Mouse (Mus musculus) left cerebral cortex, postnatal 14 days (tissue): ENCODE results near the gene Gpr68. TPM values are rescaled to one million over a fixed set of nuclear protein-coding genes. Genes with fewer than 3 reads are reported as not detected.

Experiments
- DNase-seq, 2 experiments: peaks; one replicate each; pipeline ENCODE4 v3.0.0; 2021 to 2022; ENCODE audit warnings: low spot score in 2 of 2, mixed read lengths in 1 of 2
- intact Hi-C: fragments of 180-260 bp; cut with DNase I; formaldehyde crosslinking; loops from one replicate; pipeline ENCODE4 v1.15.1; 2025
- total RNA-seq, 2 experiments: library from RNA; stranded (reverse); gene quantifications; 2 replicates each; pipeline ENCODE4 v1.2.3; 2021

The Gpr68 gene
- total RNA-seq, 2 experiments from 2014 or later: 6.1 to 8.3 TPM

GRCm38 (mm10) chr12:100925644-100926619 is 17.9 kb upstream of the Gpr68 start:
- intact Hi-C loops: loop anchor here (1.0 to 10.0 kb wide), 3 partner anchors 77 to 761 kb away; no protein-coding TSS in a partner anchor
- peak; percentile 86 to 89 for DNase-seq

GRCm38 (mm10) chr12:100924646-100925339 is 16.8 kb upstream of the Gpr68 start:
- DNase-seq: no peak
- intact Hi-C loops: loop anchor here (1.0 to 10.0 kb wide), 3 partner anchors 71 to 760 kb away; no protein-coding TSS in a partner anchor

GRCm38 (mm10) chr12:100910731-100911130 is 2.7 kb upstream of the Gpr68 start:
- intact Hi-C loops: no loop called here
- peak in 1 of 2 experiments; percentile 67 for DNase-seq

GRCm38 (mm10) chr12:100909765-100910164 is 1.8 kb upstream of the Gpr68 start:
- DNase-seq: no peak
- intact Hi-C loops: no loop called here

- intact Hi-C loops: no loop called here
These were observed 468 bp upstream of the Gpr68 start for GRCm38 (mm10) chr12:100908298-100909034.

GRCm38 (mm10) chr12:100906861-100907260 is 1.1 kb downstream of the Gpr68 start:
- intact Hi-C loops: no loop called here

More at GRCm38 (mm10) chr12:100908298-100909034, 468 bp upstream of the Gpr68 start:
- DNase-seq: no peak

GRCm38 (mm10) chr12:100903761-100904160 is 4.2 kb downstream of the Gpr68 start:
- DNase-seq: no peak
- intact Hi-C loops: no loop called here

More at GRCm38 (mm10) chr12:100906861-100907260, 1.1 kb downstream of the Gpr68 start:
- no peak for DNase-seq

- no peak for DNase-seq
- intact Hi-C loops: no loop called here
These were observed 6.6 kb downstream of the Gpr68 start for GRCm38 (mm10) chr12:100901386-100901785.

GRCm38 (mm10) chr12:100900901-100901300 is 7.1 kb downstream of the Gpr68 start:
- DNase-seq: no peak
- intact Hi-C loops: no loop called here

DNA sequence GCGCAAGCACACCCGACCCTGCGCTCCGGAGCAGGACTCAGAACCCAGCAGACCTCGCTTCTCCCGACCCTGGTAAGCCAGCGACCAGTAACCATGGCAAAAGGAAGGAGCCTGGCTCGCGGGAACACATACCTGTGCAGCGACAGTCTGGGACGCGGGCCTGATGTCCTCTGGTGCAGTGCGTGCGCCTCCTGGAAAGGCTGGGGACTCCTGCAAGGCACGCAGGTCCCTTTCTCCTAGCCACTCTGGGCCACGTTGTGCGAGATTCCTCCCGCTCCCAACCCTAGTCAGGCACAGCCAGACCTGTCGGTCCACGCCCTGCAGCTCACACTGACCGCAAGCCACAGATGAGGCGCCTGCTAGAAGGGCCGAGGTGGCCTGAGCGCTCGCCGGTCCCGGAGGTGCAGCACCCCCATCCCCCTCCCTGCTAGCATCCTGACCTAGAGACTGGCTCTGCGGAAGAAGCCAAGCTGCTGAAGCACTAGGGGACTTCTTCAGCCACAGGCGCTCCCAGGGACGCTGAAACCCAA is 8.8 kb downstream of the Gpr68 start:
- DNase-seq: peak; percentile 19 to 34
- intact Hi-C loops: no loop called here

DNA sequence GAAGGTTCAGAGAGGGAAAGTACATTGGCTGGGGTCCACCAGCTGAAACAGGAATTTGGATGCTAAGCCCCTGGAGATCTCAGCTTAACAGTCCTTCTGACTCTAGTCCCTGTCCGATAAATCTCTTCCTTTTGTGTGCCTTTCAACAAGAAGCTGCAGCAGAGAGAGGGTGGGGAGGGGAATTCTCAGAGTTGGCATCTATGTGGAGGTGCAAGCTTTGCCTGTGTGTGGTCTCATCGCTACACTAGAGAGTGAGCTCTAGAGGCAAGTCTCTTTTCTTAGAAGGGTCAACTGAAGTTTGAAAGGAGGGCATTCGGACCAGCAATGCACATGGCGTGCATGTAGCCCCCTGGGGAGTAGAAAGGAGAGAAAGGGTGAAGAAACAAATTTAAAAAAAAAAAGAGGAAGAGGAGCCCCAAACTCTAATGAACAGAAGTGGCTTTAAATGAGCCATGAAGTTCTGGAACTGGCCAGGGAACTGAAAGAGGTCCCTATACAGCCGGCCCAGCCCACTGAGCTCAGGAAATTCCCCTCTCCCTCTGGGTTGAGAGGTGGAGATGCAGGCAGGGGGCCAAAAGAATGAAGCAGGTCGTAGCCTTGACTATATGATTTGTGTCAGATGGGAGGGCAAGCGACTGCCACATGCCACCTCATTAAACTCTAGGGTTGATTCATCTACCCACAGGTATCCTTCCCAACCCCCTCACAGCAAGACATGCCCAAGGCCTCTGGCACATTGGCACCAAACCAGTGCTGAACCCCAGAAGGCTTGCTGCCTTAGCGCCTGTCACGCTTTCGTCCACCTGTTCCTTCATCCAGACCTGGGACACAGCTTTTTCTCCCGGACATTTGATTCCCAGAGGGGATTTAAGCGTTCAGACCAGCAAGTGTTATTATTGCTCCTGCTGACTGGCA is 10.0 kb downstream of the Gpr68 start:
- no peak for DNase-seq
- intact Hi-C loops: no loop called here

GRCm38 (mm10) chr12:100896661-100897060 is 11.3 kb downstream of the Gpr68 start:
- intact Hi-C loops: no loop called here
- no peak for DNase-seq

DNA sequence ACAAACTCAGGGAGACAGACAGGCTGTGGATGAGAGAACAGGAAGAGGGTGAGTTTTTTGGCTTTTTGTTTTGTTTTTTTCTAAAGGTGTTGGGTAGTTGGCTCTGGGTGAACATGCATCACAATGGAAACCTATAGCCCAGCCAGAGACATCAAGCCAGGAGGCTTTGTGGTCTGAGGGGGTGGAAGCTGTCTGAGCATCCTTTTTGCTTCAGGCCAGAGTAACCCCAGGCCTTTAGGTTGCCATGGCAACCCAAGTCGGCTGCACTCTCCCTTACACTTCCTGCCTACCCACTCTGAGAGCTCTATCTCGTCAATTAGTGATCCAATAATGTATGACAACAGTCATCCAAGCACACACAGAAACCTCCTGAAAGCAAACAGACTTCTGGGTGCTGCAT is 12.5 kb downstream of the Gpr68 start:
- no peak for DNase-seq
- intact Hi-C loops: no loop called here

DNA sequence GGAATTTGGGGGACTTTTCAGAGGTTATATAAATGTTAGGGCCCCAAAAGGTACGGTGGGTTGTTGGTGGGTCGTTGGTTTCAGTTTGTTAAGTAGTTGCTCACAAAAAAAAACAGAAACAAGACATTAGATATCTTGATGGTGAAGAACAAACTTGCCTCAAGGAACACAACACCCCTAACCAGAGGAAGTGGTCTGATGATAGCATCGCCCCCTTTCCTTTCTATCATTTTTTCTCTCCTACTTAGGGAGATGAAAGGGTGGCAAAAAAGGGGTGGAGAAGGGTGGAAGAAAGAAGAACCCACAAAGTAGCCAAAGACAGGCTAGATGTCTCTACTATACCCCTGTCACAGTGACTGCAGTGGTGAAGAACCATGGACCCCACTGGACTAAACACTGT is 17.4 kb downstream of the Gpr68 start:
- intact Hi-C loops: no loop called here
- no peak for DNase-seq

GRCm38 (mm10) chr12:100887801-100888258 is 20.2 kb downstream of the Gpr68 start:
- intact Hi-C loops: no loop called here

GRCm38 (mm10) chr12:100886877-100887276 is 21.1 kb downstream of the Gpr68 start:
- intact Hi-C loops: no loop called here
- DNase-seq: no peak

More at GRCm38 (mm10) chr12:100887801-100888258, 20.2 kb downstream of the Gpr68 start:
- peak; percentile 66 to 86 for DNase-seq

DNA sequence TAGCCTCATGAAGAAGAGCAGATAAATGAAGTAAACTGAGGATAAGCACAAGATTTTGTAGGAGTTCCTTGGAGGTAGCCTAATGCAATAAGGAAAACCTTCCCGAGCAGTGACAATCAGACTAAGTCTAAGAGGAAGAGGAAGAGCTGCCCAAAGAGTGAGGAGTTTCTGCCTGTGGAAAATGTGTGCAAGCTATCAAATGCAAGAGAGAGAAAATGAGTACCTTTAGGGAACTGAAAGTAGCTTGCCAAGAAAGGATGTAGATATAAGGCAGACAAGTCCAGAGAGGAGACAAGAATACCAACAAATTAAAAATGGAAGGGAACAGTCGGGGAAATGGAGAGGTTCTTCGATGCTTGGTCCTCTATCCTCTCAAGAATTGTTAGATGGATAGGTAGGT is 22.4 kb downstream of the Gpr68 start:
- DNase-seq: no peak
- intact Hi-C loops: no loop called here

DNA sequence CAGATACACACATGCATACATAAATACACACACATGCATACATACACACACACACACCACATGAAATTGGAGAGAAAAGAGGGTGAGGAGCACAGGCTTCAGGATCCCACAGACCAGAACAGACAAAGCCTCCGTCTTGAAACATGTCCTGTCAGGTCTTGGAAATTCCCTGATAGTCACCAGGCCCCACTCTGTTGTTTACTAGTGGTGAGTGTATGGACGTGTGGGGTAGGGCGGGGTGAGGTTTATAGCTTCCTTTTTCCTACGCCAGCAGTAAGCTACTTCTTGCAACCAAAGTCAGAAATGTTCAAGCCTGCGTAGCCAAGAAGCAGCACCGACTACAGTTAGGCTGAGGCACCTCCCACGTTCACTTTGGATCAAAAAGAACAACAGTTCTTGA is 24.8 kb downstream of the Gpr68 start:
- intact Hi-C loops: no loop called here
- no peak for DNase-seq
